Mouse (Mus musculus): ENCODE data around the gene Pgpep1l.

DNA sequence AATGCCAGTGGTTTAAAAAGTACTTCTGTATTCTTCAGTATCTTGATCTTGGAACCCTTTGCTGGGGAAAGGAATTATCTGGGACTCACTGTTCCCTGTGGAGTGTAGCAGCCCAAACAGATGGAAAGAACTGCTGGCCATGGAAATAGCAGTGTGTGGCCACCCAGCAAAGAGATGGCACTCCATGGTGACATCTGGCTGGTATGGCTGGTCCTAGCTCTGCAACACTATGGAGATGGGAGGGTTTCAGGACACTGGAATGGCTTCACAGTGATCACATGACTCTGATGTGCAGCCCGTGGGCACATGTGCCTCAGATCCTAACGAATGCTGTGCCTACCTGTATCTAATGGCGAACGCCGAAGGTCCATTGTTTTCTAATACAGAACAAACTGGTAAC lies 31.5 kb downstream of the Pgpep1l start:
- no peak for TF ChIP-seq CTCF (IDR thresholded peaks at IDR 0.05; ENCODE audit: low read depth, low read length)
- TF ChIP-seq POLR2A (IDR thresholded peaks at IDR 0.05; ENCODE audit: borderline replicate concordance, low read depth, low read length) = no peak

Measured in bone marrow macrophage, adult 2 months (primary cell).